Mouse (Mus musculus) skeletal muscle tissue, postnatal 0 days (tissue): Measurements from ENCODE around the gene Slc35a5. TPM values are rescaled to one million over a fixed set of nuclear protein-coding genes. Genes with fewer than 3 reads are reported as not detected.

Experiments
- polyA plus RNA-seq: library from polyadenylated mRNA; unstranded; fragments of >200 nt; fragmentation: Nextera tagmentation; extraction: Ambion mirVana; gene quantifications from 2 replicates; pipeline ENCODE4 v1.2.1, GENCODE M21; 2015

The Slc35a5 gene
- 7.8 and 9.2 TPM in 2 replicates for polyA plus RNA-seq

GRCm38 (mm10) chr16:45158522-45159388 lies at the start of gene Slc35a5, which contains the start of gene Atg3:
TSS of gene Slc35a5 (minus strand) at chr16:45158706.
TSS of gene Atg3 (plus strand) at chr16:45158785.

GRCm38 (mm10) chr16:45093137-45093731 lies 65.3 kb downstream of the Slc35a5 start, which contains the start of gene Ccdc80:
TSS of gene Ccdc80 (plus strand) at chr16:45093402.

Other genes with a start within 250 kb of the Slc35a5 start
- 5.6 and 9.5 TPM in 2 replicates for gene Cd200r3, start 215.0 kb downstream of the Slc35a5 start, polyA plus RNA-seq
- 95.5 and 121 TPM in 2 replicates for gene Ccdc80, start 65.3 kb downstream of the Slc35a5 start, polyA plus RNA-seq
- gene Atg3, start 79 bp upstream of the Slc35a5 start, polyA plus RNA-seq = 27.3 and 33.2 TPM in 2 replicates
- 0.18 TPM in 1 of 2 replicates, not detected in the other for gene Btla, start 65.6 kb upstream of the Slc35a5 start, polyA plus RNA-seq